Mouse (Mus musculus) bone marrow macrophage, adult 2 months (primary cell): ENCODE measurements around the gene Cnih3.

Source experiments
- CTCF ChIP-seq: IDR thresholded peaks from 2 replicates; pipeline ENCODE4 v1.5.1; 2012; ENCODE audit warnings: low read depth, mild to moderate bottlenecking, low read length, moderate library complexity
- POLR2A ChIP-seq: IDR thresholded peaks from 2 replicates; pipeline ENCODE4 v1.6.1; 2012; ENCODE audit warnings: mild to moderate bottlenecking, low read depth, low read length, borderline replicate concordance

DNA sequence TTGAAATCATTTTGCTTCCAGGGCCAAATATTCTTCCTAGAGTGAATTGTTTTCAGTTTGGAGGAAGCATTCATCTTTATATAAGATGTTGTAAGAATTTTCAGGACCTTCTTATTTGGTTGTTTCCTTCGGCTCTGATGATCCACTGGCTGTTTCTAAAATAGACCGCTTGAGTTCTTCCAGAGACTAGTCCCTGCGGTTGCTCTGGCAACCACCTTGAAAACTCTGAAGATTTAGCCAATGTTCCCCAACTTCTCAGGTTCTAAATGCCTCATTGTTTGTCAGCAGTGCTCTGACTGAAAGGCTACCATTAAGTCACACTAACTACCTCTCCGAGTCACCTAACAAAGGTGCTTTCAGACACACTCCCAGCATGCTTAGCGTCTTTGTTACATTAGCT lies 80.8 kb downstream of the Cnih3 start:
- no peak for TF ChIP-seq CTCF
- TF ChIP-seq POLR2A, result no peak
